Mouse (Mus musculus) C2C12 (cell line): ENCODE data around the gene Gm10160. TPM values are rescaled to one million over a fixed set of nuclear protein-coding genes. Genes with fewer than 3 reads are reported as not detected.

Experiments used
- H3K27me3 ChIP-seq: one replicate; pipeline ENCODE4 v1.6.1; 2011; ENCODE audit not compliant: control insufficient read depth, insufficient read depth, insufficient read length
- H3K36me3 ChIP-seq: one replicate; pipeline ENCODE4 v1.6.1; 2011; ENCODE audit not compliant: control insufficient read depth, insufficient read depth
- H3K4me3 ChIP-seq: one replicate; pipeline ENCODE4 v1.5.1; 2011; ENCODE audit warnings: mild to moderate bottlenecking, control low read depth; ENCODE audit not compliant: poor library complexity, insufficient read depth, severe bottlenecking
- H3K79me2 ChIP-seq: one replicate; pipeline ENCODE4 v1.6.1; 2011; ENCODE audit not compliant: control insufficient read depth, insufficient read depth
- H3K79me3 ChIP-seq: one replicate; pipeline ENCODE4 v1.6.1; 2011; ENCODE audit warnings: low read depth, control low read depth
- H3ac ChIP-seq: one replicate; pipeline ENCODE3; 2011; ENCODE audit warnings: low read depth; ENCODE audit not compliant: control insufficient read depth, insufficient read length
- CEBPB ChIP-seq: IDR thresholded peaks from one replicate; pipeline ENCODE4 v1.6.1; 2011; ENCODE audit warnings: low read depth, mild to moderate bottlenecking, control low read depth, moderate library complexity
- CTCF ChIP-seq: IDR thresholded peaks from one replicate; pipeline ENCODE4 v1.5.1; 2011; ENCODE audit not compliant: control insufficient read depth, insufficient read depth, insufficient read length
- FOSL1 ChIP-seq: IDR thresholded peaks from one replicate; pipeline ENCODE4 v1.8.0; 2011; ENCODE audit warnings: mild to moderate bottlenecking, low read length; ENCODE audit not compliant: poor library complexity, insufficient read depth, severe bottlenecking
- MAX ChIP-seq: IDR thresholded peaks from one replicate; pipeline ENCODE4 v1.6.1; 2011; ENCODE audit warnings: mild to moderate bottlenecking, control low read depth
- MYOD1 ChIP-seq: IDR thresholded peaks from one replicate; pipeline ENCODE4 v1.6.1; 2011; ENCODE audit warnings: low read depth; ENCODE audit not compliant: control insufficient read depth, insufficient read length
- MYOG ChIP-seq: IDR thresholded peaks from one replicate; pipeline ENCODE4 v1.6.1; 2011; ENCODE audit not compliant: control insufficient read depth, insufficient read length; ENCODE audit errors: extremely low read depth
- USF1 ChIP-seq: IDR thresholded peaks from one replicate; pipeline ENCODE4 v1.6.1; 2011; ENCODE audit warnings: low read depth, mild to moderate bottlenecking, control low read depth, moderate library complexity
- polyA plus RNA-seq: library from polyadenylated mRNA; unstranded; fragments of >200 nt; fragmentation: generic; extraction: Trizol; gene quantifications from one replicate; pipeline ENCODE4 v1.2.1, GENCODE M21; 2012; ENCODE audit warnings: missing spikeins

Gm10160 gene
- polyA plus RNA-seq, 1 experiment, result not detected

- Histone ChIP-seq H3K27me3 (no peaks in the 10 kb centered on the region), H3K79me2 (peaks cover 25% of the 10 kb centered on the region), H3ac (no peak overlapping the region), H3K36me3 (peaks cover 2% of the 10 kb centered on the region), H3K4me3 (no peak overlapping the region), H3K79me3 (peaks cover 9% of the 10 kb centered on the region)
- no peak for TF ChIP-seq MAX
- no peak for TF ChIP-seq FOSL1
- TF ChIP-seq MYOG, result no peak
- TF ChIP-seq MYOD1, result no peak
- TF ChIP-seq USF1, result no peak
- no peak for TF ChIP-seq CEBPB
- no peak for TF ChIP-seq CTCF
These were observed 49.5 kb downstream of the Gm10160 start for GRCm38 (mm10) chr7:81806067-81806466.

Other genes with a start within 250 kb of the Gm10160 start
- 0.05 TPM for gene Homer2, start 148.3 kb downstream of the Gm10160 start, polyA plus RNA-seq
- 14.8 TPM for gene Ramac, start 92.9 kb downstream of the Gm10160 start, polyA plus RNA-seq
- gene 3110040N11Rik, start 66.3 kb downstream of the Gm10160 start, polyA plus RNA-seq, result 34.3 TPM
- 35.6 TPM for gene Btbd1, start 26.4 kb downstream of the Gm10160 start, polyA plus RNA-seq
- gene Tm6sf1, start 3.2 kb upstream of the Gm10160 start, polyA plus RNA-seq, result 0.05 TPM
- gene Hdgfl3, start 78.7 kb upstream of the Gm10160 start, polyA plus RNA-seq, result not detected
- 0.06 TPM for gene Bnc1, start 136.5 kb upstream of the Gm10160 start, polyA plus RNA-seq